Mouse (Mus musculus): ENCODE results near the gene Gbp2b.
"Not testable (repeated sequence)": the region's sequence is repeated elsewhere in the genome, so short reads cannot be mapped to it uniquely, and the experiment has no call there.

Gene Gbp2b

GRCm38 (mm10) chr3:142594547-142594946 is at the start of gene Gbp2b:
TSS of gene Gbp2b (plus strand) at chr3:142594847.
- no peak for DNase-seq (ENCODE audit: low spot score in 2 of 2)

GRCm38 (mm10) chr3:142546690-142547089 is 48.0 kb upstream of the Gbp2b start:
- no peak for DNase-seq (ENCODE audit: low spot score in 2 of 2)

- DNase-seq (ENCODE audit: low spot score in 2 of 2): no peak
Observed at GRCm38 (mm10) chr3:142550052-142550676, 44.5 kb upstream of the Gbp2b start.

- DNase-seq (ENCODE audit: low spot score in 2 of 2): no peak
Observed at GRCm38 (mm10) chr3:142554601-142555000, 40.0 kb upstream of the Gbp2b start.

GRCm38 (mm10) chr3:142555623-142556022 is 39.0 kb upstream of the Gbp2b start:
- no peak for DNase-seq (ENCODE audit: low spot score in 2 of 2)

- DNase-seq (ENCODE audit: low spot score in 2 of 2): no peak
Observed at GRCm38 (mm10) chr3:142559632-142560228, 34.9 kb upstream of the Gbp2b start, which contains the start of gene Gbp3. TSS of gene Gbp3 (plus strand) at chr3:142560026.

- DNase-seq (ENCODE audit: low spot score in 2 of 2): peak; percentile 77 to 85
Observed at GRCm38 (mm10) chr3:142560296-142560948, 34.2 kb upstream of the Gbp2b start.

GRCm38 (mm10) chr3:142561045-142561646 is 33.5 kb upstream of the Gbp2b start:
- no peak for DNase-seq (ENCODE audit: low spot score in 2 of 2)

- DNase-seq (ENCODE audit: low spot score in 2 of 2): no peak
Observed at GRCm38 (mm10) chr3:142561666-142562065, 33.0 kb upstream of the Gbp2b start.

- DNase-seq (ENCODE audit: low spot score in 2 of 2): not testable (repeated sequence)
Observed at GRCm38 (mm10) chr3:142567490-142567889, 27.2 kb upstream of the Gbp2b start.

- DNase-seq (ENCODE audit: low spot score in 2 of 2): no peak
Observed at GRCm38 (mm10) chr3:142570738-142571137, 23.9 kb upstream of the Gbp2b start.

- no peak for DNase-seq (ENCODE audit: low spot score in 2 of 2)
Observed at GRCm38 (mm10) chr3:142577108-142577507, 17.5 kb upstream of the Gbp2b start.

GRCm38 (mm10) chr3:142578342-142578741 is 16.3 kb upstream of the Gbp2b start:
- DNase-seq (ENCODE audit: low spot score in 2 of 2): no peak

GRCm38 (mm10) chr3:142583067-142583466 is 11.6 kb upstream of the Gbp2b start:
- no peak for DNase-seq (ENCODE audit: low spot score in 2 of 2)

GRCm38 (mm10) chr3:142587386-142587785 is 7.3 kb upstream of the Gbp2b start:
- no peak for DNase-seq (ENCODE audit: low spot score in 2 of 2)

GRCm38 (mm10) chr3:142588888-142589287 is 5.8 kb upstream of the Gbp2b start:
- no peak for DNase-seq (ENCODE audit: low spot score in 2 of 2)

GRCm38 (mm10) chr3:142590431-142591067 is 4.1 kb upstream of the Gbp2b start:
- no peak for DNase-seq (ENCODE audit: low spot score in 2 of 2)

GRCm38 (mm10) chr3:142597923-142598322 is 3.3 kb downstream of the Gbp2b start:
- no peak for DNase-seq (ENCODE audit: low spot score in 2 of 2)

GRCm38 (mm10) chr3:142601675-142602074 is 7.0 kb downstream of the Gbp2b start:
- no peak for DNase-seq (ENCODE audit: low spot score in 2 of 2)

- DNase-seq (ENCODE audit: low spot score in 2 of 2): no peak
Observed at GRCm38 (mm10) chr3:142618658-142619057, 24.0 kb downstream of the Gbp2b start.

GRCm38 (mm10) chr3:142619606-142620005 is 25.0 kb downstream of the Gbp2b start:
- DNase-seq (ENCODE audit: low spot score in 2 of 2): no peak
